Mouse (Mus musculus) myocyte (in vitro differentiated cells): ENCODE results near the gene Palld.

Source experiments
- CEBPB ChIP-seq: IDR thresholded peaks from 2 replicates; pipeline ENCODE4 v1.6.1; 2011; ENCODE audit warnings: mild to moderate bottlenecking, moderate library complexity; ENCODE audit not compliant: poor library complexity, insufficient read depth, severe bottlenecking
- MAX ChIP-seq: IDR thresholded peaks from one replicate; pipeline ENCODE4 v1.6.1; 2011; ENCODE audit warnings: low read depth, mild to moderate bottlenecking, control low read depth
- MYOD1 ChIP-seq, 3 experiments: IDR thresholded peaks; one replicate each; pipeline ENCODE4 v1.6.1; 2011; ENCODE audit warnings: control low read depth in 2 of 3, low read depth in 2 of 3, mild to moderate bottlenecking in 2 of 3, moderate library complexity in 1 of 3; ENCODE audit not compliant: insufficient read length in 2 of 3, control insufficient read depth in 1 of 3
- POLR2A ChIP-seq: IDR thresholded peaks from one replicate; pipeline ENCODE4 v1.6.1; 2011; ENCODE audit warnings: low read depth, mild to moderate bottlenecking, control low read depth, moderate library complexity; ENCODE audit not compliant: insufficient read length
- POLR2AphosphoS2 ChIP-seq: IDR thresholded peaks from one replicate; pipeline ENCODE4 v1.6.1; 2011; ENCODE audit warnings: low read depth, control low read depth; ENCODE audit not compliant: insufficient read length
- REST ChIP-seq: IDR thresholded peaks from one replicate; pipeline ENCODE4 v1.6.1; 2011; ENCODE audit warnings: mild to moderate bottlenecking, control low read depth, moderate library complexity; ENCODE audit not compliant: insufficient read depth, insufficient read length
- SRF ChIP-seq: IDR thresholded peaks from one replicate; pipeline ENCODE4 v1.6.1; 2011; ENCODE audit warnings: low read depth; ENCODE audit not compliant: control insufficient read depth, insufficient read length
- TCF12 ChIP-seq: IDR thresholded peaks from one replicate; pipeline ENCODE4 v1.6.1; 2011; ENCODE audit warnings: mild to moderate bottlenecking, control low read depth; ENCODE audit not compliant: poor library complexity, insufficient read depth, severe bottlenecking
- USF1 ChIP-seq: IDR thresholded peaks from one replicate; pipeline ENCODE4 v1.6.1; 2011; ENCODE audit warnings: low read depth, mild to moderate bottlenecking, control low read depth, moderate library complexity

- TF ChIP-seq CEBPB, result no peak
- no peak for TF ChIP-seq POLR2A
- TF ChIP-seq REST, result no peak
- no peak for TF ChIP-seq POLR2AphosphoS2
- no peak for TF ChIP-seq TCF12
- TF ChIP-seq MYOD1 (IDR thresholded peaks at IDR 0.05; ENCODE audit: control insufficient read depth in 1 of 3, insufficient read length in 2 of 3, low read depth in 2 of 3), result no peak
- no peak for TF ChIP-seq MAX
- no peak for TF ChIP-seq USF1
- no peak for TF ChIP-seq SRF
Measured at GRCm38 (mm10) chr8:61894062-61894461, 8.4 kb downstream of the Palld start.
